Mouse (Mus musculus): ENCODE measurements around the gene Abca17.
A peak's percentile ranks its signal among the peaks of the same experiment; 100 is the strongest.

Abca17 gene

DNA sequence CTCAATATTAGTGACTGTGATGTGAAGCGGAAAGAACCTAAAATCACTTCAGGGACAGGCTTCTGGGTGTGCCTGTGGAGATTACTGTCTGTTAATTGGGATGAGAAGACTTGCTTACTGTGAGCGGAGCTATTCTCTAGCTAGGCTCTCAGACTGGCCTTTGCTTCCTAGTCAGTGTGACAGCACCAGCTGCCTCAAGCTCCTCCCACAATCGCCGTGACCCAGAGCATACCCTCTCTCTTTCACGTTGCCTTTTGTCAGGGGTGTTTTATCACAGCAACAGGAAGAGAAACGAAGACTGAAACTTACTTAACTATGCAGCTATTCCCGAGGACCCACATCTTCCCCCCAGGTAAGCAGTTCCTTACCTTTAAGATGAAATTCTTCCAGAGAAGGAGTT is 4.0 kb downstream of the Abca17 start:
- no peak for DNase-seq (ENCODE audit: low spot score)

GRCm38 (mm10) chr17:24344672-24345071 is 6.2 kb downstream of the Abca17 start:
- DNase-seq (ENCODE audit: low spot score): no peak

GRCm38 (mm10) chr17:24327656-24328055 is 23.2 kb downstream of the Abca17 start:
- DNase-seq (ENCODE audit: low spot score): no peak

DNA sequence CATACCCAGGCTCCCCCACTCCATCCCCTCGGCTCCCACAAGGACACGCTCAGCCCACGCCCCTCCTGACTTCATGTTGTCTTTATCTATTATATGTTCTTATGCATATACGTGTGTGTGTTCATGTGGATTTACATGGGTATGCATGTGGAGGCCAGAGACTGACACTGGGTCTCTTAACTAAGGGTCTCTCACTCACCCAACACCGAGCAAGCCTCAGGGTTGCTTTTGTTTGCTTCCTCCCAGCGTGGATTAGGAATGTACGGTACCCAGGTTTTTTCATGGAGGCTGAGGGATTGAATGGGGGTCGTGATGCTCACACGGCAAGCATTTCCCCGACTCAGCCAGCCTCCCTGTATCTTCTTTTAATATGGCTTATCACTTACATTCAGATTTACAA is 25.8 kb downstream of the Abca17 start:
- no peak for DNase-seq (ENCODE audit: low spot score)

DNA sequence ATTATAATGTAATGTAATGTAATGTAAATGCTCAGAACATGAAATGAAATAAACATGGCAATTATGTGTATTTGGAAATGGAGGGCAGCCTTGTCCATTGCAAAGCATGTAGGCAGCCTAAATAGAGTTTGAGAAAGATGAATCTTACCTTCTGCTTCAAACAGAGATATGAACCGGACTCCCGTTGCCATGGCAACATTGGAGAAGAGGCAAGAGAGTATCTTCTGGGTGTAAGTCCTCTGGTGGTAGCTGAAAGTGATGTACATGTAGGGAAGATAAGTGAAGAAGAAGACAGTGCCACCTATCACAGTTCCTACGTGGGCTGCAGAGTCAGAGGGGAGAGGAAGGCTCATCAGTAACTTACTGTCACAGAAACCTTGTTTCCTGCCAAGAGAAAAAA is 30.0 kb downstream of the Abca17 start:
- DNase-seq (ENCODE audit: low spot score): no peak

GRCm38 (mm10) chr17:24307500-24307899 is 43.4 kb downstream of the Abca17 start:
- peak; percentile 32 for DNase-seq (ENCODE audit: low spot score)

DNA sequence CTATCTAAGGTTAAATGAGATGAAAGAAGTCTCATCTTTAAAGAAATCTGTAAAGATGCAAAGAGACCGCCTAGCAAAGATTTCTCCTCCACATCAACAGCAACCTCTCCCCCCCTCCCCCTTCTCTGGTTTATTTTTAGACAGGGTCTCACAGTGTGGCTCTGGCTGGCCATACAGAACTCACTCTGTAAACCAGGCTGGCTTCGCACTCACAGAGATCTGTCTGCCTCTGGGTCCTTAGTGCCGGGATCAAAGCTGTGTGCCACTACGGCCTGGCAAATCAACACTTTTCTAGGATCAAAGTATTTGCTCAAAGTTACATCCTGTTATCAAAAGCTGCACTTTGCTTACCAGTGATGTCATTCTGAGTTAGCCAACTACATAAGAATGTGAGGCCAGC is 50.2 kb downstream of the Abca17 start:
- DNase-seq (ENCODE audit: low spot score): no peak

DNA sequence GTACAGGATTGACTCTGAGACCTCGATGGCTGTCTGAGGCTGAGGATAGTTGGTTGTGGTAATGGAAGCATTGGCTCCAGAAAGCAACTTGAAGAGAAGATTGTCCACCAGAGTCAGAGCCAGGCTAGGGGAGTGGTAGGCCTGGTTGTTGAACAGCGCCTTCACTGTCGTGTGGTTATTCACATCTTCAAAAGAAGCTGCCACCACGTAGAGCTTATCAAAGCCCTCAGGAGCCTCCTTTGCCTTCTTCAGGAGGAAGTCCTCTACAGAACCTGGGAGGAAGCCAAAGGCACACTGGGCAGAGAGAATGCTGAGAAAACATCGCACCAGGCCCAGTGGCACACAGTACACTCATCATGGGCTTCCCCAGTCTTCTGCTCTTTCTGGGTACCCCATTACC is 61.5 kb downstream of the Abca17 start:
- no peak for DNase-seq (ENCODE audit: low spot score)

- DNase-seq (ENCODE audit: low spot score): no peak
Measured at GRCm38 (mm10) chr17:24288477-24288876, 62.4 kb downstream of the Abca17 start.

- DNase-seq (ENCODE audit: low spot score): no peak
Measured at GRCm38 (mm10) chr17:24285680-24286079, 65.2 kb downstream of the Abca17 start.

GRCm38 (mm10) chr17:24283266-24283818 is 67.5 kb downstream of the Abca17 start:
- DNase-seq (ENCODE audit: low spot score): no peak

GRCm38 (mm10) chr17:24282637-24283036 is 68.2 kb downstream of the Abca17 start:
- no peak for DNase-seq (ENCODE audit: low spot score)

DNA sequence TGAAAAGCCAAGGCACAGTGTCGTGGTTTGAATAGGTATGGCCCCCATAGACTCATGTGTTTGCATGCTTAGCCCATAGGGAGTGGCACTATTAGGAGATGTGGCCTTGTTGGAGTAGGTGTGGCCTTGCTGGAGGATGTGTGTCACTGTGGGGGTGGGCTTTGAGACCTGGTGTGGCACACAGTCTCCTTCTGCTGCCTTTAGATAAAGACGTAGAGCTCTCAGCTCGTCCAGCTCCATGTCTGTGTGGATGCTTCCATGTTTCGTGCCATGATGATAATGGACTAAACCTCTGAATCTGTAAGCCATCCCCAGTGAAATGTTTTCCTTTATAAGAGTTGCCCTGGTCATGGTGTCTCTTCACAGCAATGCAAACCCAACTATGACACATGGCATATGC is 71.0 kb downstream of the Abca17 start:
- DNase-seq (ENCODE audit: low spot score): no peak

DNA sequence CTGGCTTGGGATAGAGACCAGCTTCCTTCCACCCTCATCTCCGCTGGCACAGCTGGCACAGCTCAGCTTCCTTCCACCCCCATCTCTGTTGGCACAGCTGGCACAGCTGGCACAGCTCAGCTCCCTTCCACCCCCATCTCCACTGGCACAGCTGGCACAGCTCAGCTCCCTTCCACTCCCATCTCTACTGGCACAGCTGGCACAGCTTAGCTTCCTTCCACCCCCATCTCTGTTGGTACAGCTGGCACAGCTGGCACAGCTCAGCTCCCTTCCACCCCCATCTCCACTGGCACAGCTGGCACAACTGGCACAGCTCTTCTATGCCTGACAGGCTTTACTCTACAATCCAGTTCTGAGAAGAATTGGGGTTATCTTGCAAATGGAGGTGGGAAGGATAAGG is 83.7 kb downstream of the Abca17 start:
- no peak for DNase-seq (ENCODE audit: low spot score)

DNA sequence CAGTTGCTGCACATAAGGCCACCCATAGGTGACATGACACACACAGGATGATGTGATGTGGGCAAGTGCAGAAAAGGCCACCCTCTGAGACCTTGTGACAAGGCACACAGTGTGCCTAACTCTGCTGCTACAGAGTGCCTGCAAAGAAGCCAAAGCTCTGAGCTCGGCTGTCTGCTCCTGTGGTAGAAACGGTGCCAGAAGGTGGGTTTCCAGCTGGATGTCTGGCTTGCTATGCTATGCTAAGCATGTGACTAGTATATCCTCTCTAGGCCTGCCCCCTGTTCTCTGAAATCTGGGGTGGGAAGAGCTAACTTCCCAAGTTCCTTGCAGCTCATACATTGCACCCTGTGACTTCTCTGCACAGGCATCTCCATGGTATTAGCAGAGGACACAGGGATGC is 86.1 kb downstream of the Abca17 start:
- DNase-seq (ENCODE audit: low spot score): no peak

- DNase-seq (ENCODE audit: low spot score): no peak
Measured at GRCm38 (mm10) chr17:24260516-24260915, 90.4 kb downstream of the Abca17 start.

DNA sequence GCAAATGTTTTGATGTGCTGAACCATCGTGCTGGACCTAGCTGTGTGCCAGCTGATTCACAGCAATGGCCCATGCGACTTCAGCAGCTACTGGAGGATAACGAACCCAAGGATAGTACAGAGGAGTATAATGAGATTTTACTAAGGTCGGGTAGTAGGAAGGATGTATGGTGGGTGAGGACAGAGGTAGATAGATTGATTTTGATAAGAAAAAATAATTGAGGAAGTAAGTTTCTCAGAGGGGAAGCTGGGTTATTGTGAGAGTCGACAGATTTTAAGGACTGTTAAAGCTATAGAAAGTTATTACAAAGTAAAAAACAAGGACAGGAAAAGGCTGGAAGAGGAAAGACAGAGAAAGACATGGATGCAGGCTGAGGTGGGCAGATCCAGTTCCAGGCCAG is 91.2 kb downstream of the Abca17 start:
- no peak for DNase-seq (ENCODE audit: low spot score)

GRCm38 (mm10) chr17:24258981-24259380 is 91.9 kb downstream of the Abca17 start:
- no peak for DNase-seq (ENCODE audit: low spot score)

DNA sequence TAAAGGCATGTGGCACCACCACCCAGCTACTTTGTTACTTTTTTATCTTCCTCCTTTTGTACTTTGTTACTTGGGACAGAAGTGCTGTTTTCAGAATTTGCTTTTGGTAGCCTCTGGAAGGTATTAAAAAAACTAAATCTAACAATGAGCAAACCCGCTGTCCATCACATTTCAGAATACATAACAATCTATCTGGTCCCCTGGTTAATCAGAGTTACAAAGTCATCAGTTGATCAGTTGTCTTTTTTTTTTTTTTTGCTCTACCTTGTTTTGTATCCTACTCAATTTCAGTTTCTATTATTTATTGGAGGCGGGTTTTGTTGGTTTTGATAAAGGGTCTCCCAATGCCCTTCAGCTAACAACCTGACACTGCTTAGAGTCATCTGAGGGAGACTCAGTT is 98.5 kb downstream of the Abca17 start:
- no peak for DNase-seq (ENCODE audit: low spot score)

DNA sequence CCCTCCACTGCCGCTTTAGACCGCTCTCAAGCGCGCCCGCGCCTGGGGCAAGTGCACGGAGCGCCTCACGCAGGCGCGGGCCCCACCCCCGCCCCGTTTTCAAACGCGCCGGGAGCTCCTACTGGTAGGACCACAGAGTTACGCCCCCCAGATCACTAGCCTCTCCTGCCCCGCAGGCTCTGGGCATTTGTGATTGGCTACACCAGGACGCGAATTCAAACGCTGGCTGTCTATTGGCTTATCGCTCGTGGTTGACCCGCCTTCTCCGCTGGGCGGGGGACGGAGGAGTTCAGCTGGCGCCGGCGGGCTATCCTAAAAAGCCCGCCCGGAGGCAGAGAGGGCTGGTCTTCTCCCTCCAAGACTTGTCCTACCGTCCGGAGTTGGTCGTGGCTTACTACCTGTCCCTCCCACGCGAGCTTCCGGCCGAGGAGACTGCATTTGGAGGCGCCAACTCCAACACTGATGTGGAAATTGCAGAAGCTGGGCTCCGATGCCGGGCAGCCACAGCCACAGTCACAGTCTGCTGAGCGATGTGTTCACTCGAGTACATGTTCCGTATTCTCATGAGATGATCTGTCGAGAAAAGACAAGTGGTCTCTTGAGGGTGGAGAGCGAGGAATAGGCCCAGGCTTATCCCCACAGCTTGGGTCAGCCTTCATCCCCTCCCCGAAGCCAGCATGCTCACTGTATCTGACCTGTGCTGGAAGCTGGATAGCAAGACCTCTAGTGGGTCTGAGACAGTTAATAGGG is 99.4 kb downstream of the Abca17 start, which contains the start of gene Ccnf:
Ccnf (minus strand) TSS at position 165 of the 750 bp plus-strand sequence.
- peak; percentile 98 for DNase-seq (ENCODE audit: low spot score)

GRCm38 (mm10) chr17:24250988-24251319 is 99.9 kb downstream of the Abca17 start:
- no peak for DNase-seq (ENCODE audit: low spot score)

DNA sequence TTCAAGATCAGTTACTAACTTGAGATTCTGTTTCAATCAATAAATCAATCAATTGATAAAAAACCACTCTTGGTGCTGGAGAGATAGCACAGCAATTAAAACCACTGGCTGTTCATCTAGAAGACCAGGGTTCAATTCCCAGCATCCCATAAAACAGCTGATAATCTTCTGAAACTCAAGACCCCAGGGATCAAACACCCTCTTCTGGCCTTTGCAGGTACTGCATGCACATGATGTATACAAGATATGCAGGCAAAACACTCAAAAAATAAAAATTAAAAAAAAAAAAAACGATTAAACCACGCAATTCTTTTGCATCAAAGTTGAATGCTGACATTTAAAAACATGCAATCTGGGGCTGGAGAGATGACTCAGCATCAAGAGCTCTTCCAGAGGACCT is 102.2 kb downstream of the Abca17 start:
- DNase-seq (ENCODE audit: low spot score): no peak

- no peak for DNase-seq (ENCODE audit: low spot score)
Measured at GRCm38 (mm10) chr17:24244061-24244460, 106.8 kb downstream of the Abca17 start.

DNA sequence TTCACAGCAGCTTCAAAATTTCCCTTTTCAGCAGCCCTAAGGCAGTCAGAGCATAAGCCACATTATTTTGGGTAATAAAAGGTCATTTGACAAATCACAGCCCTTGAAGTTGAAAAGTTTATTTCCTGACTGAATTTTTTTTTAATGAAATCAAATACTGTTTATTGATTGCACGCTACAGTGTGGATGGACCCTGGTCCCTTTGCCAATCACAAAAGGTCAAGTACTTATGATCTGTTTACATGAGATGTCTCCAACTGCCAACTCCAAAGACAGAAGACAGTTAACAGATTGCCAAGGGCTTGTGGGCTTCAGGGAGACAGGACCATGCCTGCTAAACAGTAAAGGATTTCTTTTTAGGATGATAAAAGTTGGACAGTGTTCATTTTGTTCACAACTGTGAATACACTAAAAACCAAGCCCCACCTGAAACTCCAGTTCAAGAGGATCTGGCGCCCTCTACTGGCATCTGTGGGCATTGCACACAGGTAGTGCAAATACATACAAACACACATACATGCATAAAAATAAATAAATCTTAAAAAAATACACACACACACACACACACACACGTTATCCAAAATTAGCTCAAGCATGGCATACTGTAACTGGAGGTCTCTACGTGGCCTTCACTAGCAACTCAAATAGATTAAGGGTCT is 107.4 kb downstream of the Abca17 start:
- DNase-seq (ENCODE audit: low spot score): peak; percentile 10

All from lung, postnatal 25 days (tissue).